Mouse (Mus musculus): ENCODE measurements around the gene Hoxa3. TPM values are rescaled to one million over a fixed set of nuclear protein-coding genes. Genes with fewer than 3 reads are reported as not detected.

Gene Hoxa3
- polyA plus RNA-seq, 1 experiment from 2014 or later, result 0.52 TPM

DNA sequence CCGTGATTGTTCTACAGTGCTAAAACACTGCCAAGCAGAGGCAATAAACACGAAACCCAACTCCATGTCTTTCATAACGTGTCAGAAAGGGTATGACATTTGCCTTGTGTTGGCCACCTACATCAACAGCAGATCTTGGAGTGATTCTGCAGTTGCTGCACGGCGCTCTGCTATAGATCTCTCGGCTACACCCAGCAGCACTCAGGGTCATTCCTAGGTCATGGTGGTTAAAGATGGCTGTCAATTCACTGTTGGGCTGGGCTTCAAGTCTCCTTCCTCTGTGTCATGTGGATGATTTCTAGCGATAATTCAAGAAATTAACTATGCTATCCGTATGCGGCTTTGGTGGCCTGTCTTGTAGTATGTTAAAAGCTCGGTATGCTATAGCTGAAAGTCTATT is 74.6 kb downstream of the Hoxa3 start:
- 65% methylated on average over 10 of the region's 10 CpGs for WGBS
- Histone ChIP-seq H3K4me3 (no peak overlapping the region), H3K4me1 (no peaks in the 10 kb centered on the region), H3K9me3 (no peaks in the 10 kb centered on the region), H3K36me3 (no peaks in the 10 kb centered on the region), H3K27ac (no peak overlapping the region), H3K27me3 (0 out of 2 replicates have a peak, but pooled peaks cover 6% of the 10 kb centered on the region), H3K4me2 (no peak overlapping the region), H3K9ac (no peak overlapping the region)
- no peak for ATAC-seq (ENCODE audit: insufficient number of reproducible peaks, insufficient read depth, low FRiP score, low TSS enrichment, low read depth)

DNA sequence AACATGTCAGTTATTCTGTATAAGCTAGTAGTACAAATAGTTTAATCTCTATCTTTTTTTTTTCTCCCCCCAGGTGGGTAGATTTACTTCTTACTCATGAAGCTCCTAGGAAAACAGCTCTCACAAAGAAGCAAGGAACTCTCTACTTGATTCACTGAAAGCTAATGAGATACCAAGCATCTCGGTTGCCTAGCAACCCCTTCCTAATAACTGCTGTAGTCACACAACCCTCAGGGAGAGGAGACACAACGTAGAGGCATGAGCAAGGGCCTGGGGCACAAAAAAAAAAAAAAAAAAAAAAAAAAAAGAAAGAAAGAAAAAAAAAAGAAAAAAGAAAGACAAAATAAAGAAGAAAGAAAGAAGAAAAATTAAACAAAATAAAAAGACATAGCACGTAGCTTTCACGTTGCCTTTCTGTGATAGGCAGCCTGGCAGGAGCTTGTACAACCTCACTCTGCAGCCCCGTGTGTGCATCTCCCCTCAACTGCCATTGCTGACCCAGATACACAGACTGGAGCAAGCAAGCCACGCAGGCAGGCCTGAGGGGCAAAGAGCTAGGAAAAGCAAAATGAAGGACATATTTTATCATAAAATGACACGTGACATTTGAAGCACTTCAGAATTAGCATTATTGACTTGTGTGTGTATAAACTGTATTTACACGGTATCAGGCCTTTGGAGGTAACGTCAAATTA is 75.1 kb downstream of the Hoxa3 start:
- no peak overlapping the region for H3K4me2 ChIP-seq
- H3K4me1 ChIP-seq, result no peaks in the 10 kb centered on the region
- H3K27ac ChIP-seq, result no peak overlapping the region
- H3K27me3 ChIP-seq, result 0 out of 2 replicates have a peak, but pooled peaks cover under 1% of the 10 kb centered on the region
- 70% methylated on average over 9 of the region's 9 CpGs for WGBS
- no peaks in the 10 kb centered on the region for H3K36me3 ChIP-seq
- no peak overlapping the region for H3K4me3 ChIP-seq
- H3K9ac ChIP-seq, result no peak overlapping the region
- H3K9me3 ChIP-seq, result no peaks in the 10 kb centered on the region
- no peak for ATAC-seq (ENCODE audit: insufficient number of reproducible peaks, insufficient read depth, low FRiP score, low TSS enrichment, low read depth)

DNA sequence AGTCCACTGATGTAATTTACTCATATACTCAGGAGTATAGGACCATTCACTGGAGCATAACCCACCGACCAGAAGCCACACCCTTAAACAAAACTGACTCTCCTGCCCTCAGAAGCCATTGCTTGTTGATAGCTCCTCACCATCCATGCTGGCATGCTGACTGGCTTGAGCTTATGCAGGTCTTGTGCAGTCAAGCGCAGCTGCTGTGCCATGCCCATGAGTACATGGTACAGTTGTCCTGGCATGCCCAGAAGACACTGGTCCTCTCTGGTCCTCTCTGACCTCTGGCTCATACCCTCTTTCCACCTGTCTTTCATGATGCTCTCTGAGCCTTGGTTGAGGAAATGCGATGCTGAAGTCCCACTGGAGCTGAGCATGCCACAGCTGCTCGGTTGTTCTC is 89.5 kb downstream of the Hoxa3 start:
- Histone ChIP-seq H3K27ac (no peak overlapping the region), H3K9me3 (no peaks in the 10 kb centered on the region), H3K4me3 (no peak overlapping the region), H3K36me3 (no peaks in the 10 kb centered on the region), H3K4me1 (peaks cover 3% of the 10 kb centered on the region; the same call in 1 of the 2 replicates), H3K27me3 (peaks cover 12% of the 10 kb centered on the region; the same call in 1 of the 2 replicates), H3K9ac (no peak overlapping the region), H3K4me2 (no peak overlapping the region)
- no peak for ATAC-seq (ENCODE audit: insufficient number of reproducible peaks, insufficient read depth, low FRiP score, low TSS enrichment, low read depth)
- 68% methylated on average over 4 of the region's 4 CpGs for WGBS

DNA sequence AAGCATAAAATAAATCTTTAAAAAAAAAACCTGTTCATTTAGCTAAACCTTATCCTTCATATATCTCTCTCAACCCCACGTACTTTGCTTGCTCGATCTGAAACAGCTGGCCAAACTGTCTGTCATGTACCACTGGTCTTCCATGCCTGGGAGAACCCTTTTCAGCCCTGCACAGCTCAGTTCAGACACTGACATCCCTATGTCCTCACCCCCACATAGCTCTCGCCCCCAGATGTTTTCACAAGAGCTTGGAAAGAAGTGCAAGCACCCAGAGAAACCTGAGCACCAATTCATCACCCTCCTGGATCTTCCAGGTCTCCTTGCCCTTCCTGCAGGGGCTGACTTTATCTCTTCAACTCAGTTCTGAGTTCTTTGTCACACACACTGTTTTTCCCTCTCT is 92.0 kb downstream of the Hoxa3 start:
- H3K4me2 ChIP-seq, result no peak overlapping the region
- no peak overlapping the region for H3K4me3 ChIP-seq
- no peaks in the 10 kb centered on the region for H3K36me3 ChIP-seq
- H3K9ac ChIP-seq, result no peak overlapping the region
- H3K27me3 ChIP-seq, result peaks cover 17% of the 10 kb centered on the region
- H3K27ac ChIP-seq, result no peak overlapping the region
- H3K4me1 ChIP-seq, result peaks cover 11% of the 10 kb centered on the region
- H3K9me3 ChIP-seq, result no peaks in the 10 kb centered on the region
- WGBS, result 58% methylated on average over 3 of the region's 3 CpGs
- ATAC-seq (ENCODE audit: insufficient number of reproducible peaks, insufficient read depth, low FRiP score, low TSS enrichment, low read depth), result no peak

MicroRNAs encoded within 50 kb of the gene (microRNA counts, 519-probe panel; counts per million panel counts)
- microRNA mmu-miR-196b, result 236 counts per million, percentile 44 among the panel's probes with 10 or more counts

Small RNA genes within 50 kb of the gene (microRNA-seq; reads per million reads assigned to microRNA genes)
- 51.0 reads per million, percentile 45 among the genes with 10 or more reads in this experiment for gene Mir196b

Other genes starting within 250 kb of the Hoxa3 start
- 10.1 and 10.6 TPM in 2 replicates for gene Skap2, start 200.8 kb downstream of the Hoxa3 start, polyA plus RNA-seq (2015; fragmentation: Nextera tagmentation; extraction: Ambion mirVana)
- gene Hoxa1, start 55.0 kb downstream of the Hoxa3 start, polyA plus RNA-seq (2015; fragmentation: Nextera tagmentation; extraction: Ambion mirVana), result 0.21 and 0.84 TPM in 2 replicates
- gene Hoxa2, start 48.5 kb downstream of the Hoxa3 start, polyA plus RNA-seq (2015; fragmentation: Nextera tagmentation; extraction: Ambion mirVana), result 0.19 and 1.6 TPM in 2 replicates
- 0.08 TPM in 1 of 2 replicates, not detected in the other for gene 5730596B20Rik, start 35.8 kb downstream of the Hoxa3 start, polyA plus RNA-seq (2015; fragmentation: Nextera tagmentation; extraction: Ambion mirVana)
- gene Hoxa4, start 21.6 kb downstream of the Hoxa3 start, polyA plus RNA-seq (2015; fragmentation: Nextera tagmentation; extraction: Ambion mirVana), result 0.46 TPM in 1 of 2 replicates, not detected in the other
- gene Hoxa5, start 8.7 kb downstream of the Hoxa3 start, polyA plus RNA-seq (2015; fragmentation: Nextera tagmentation; extraction: Ambion mirVana), result 0.18 and 4.8 TPM in 2 replicates
- gene Hoxa6, start 4.6 kb downstream of the Hoxa3 start, polyA plus RNA-seq (2015; fragmentation: Nextera tagmentation; extraction: Ambion mirVana), result 0.81 TPM in 1 of 2 replicates, not detected in the other
- not detected in 2 replicates for gene Gm28308, start within 50 bp of the Hoxa3 start, polyA plus RNA-seq (2015; fragmentation: Nextera tagmentation; extraction: Ambion mirVana)
- gene Hoxa7, start 8.5 kb upstream of the Hoxa3 start, polyA plus RNA-seq (2015; fragmentation: Nextera tagmentation; extraction: Ambion mirVana), result not detected in 2 replicates
- gene Hoxa9, start 17.8 kb upstream of the Hoxa3 start, polyA plus RNA-seq (2015; fragmentation: Nextera tagmentation; extraction: Ambion mirVana), result not detected in 2 replicates
- gene Hoxa10, start 27.5 kb upstream of the Hoxa3 start, polyA plus RNA-seq (2015; fragmentation: Nextera tagmentation; extraction: Ambion mirVana), result 0.13 TPM in 1 of 2 replicates, not detected in the other
- gene Hoxa11, start 32.5 kb upstream of the Hoxa3 start, polyA plus RNA-seq (2015; fragmentation: Nextera tagmentation; extraction: Ambion mirVana), result not detected in 2 replicates
- gene Hoxa13, start 47.5 kb upstream of the Hoxa3 start, polyA plus RNA-seq (2015; fragmentation: Nextera tagmentation; extraction: Ambion mirVana), result not detected in 2 replicates
- not detected in 2 replicates for gene Evx1, start 100.2 kb upstream of the Hoxa3 start, polyA plus RNA-seq (2015; fragmentation: Nextera tagmentation; extraction: Ambion mirVana)